Mouse (Mus musculus) testis, adult 2 months (tissue): ENCODE data around the gene Cyp2u1.

Source experiments
- CTCF ChIP-seq: fragments of 200-500 bp; IDR thresholded peaks from 2 replicates; pipeline ENCODE4 v1.5.1; 2012; ENCODE audit warnings: low read depth, mild to moderate bottlenecking, inconsistent platforms, low read length, moderate library complexity; ENCODE audit not compliant: control insufficient read depth, insufficient read depth, insufficient replicate concordance
- POLR2A ChIP-seq: fragments of 200-500 bp; IDR thresholded peaks from 2 replicates; pipeline ENCODE4 v1.6.1; 2012; ENCODE audit warnings: low read depth, mild to moderate bottlenecking, inconsistent platforms, low read length, moderate library complexity; ENCODE audit not compliant: control insufficient read depth

DNA sequence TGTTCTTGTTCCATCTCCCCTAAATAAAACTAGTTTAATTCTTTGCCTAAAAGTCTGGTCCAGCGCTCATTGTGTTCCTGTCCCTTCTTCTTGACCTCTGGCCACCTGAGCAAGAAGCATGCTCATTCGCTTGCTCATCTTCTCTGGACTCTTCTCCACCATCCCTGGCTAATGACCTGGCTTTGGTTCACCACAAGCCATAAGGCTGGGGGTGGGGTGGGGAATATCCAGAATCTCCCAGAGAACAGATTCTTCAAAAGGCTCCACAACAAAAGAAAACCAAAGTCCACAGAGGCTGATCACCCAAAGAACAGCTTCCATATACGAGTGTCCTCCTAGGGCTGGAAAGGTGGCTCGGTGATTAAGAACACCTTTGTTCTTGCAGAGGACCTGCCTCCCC lies 48.0 kb downstream of the Cyp2u1 start:
- TF ChIP-seq CTCF (no peak), POLR2A (no peak)
